Mouse (Mus musculus) MEL (cell line): Measurements from ENCODE around the gene Pitpnc1.

Experiments used
- CHD2 ChIP-seq: IDR thresholded peaks from 2 replicates; pipeline ENCODE4 v1.6.1; 2011; ENCODE audit warnings: low read length, improper control_type of control experiment
- CTCF ChIP-seq, 3 experiments: IDR thresholded peaks in 2 of 3; conservative IDR thresholded peaks in 1 of 3; 2 replicates each; pipeline ENCODE4 v1.5.1; 2011 to 2012; ENCODE audit warnings: low read length in 3 of 3, low read depth in 2 of 3, mild to moderate bottlenecking in 2 of 3, improper control_type of control experiment in 1 of 3, inconsistent platforms in 1 of 3, mixed read lengths in 1 of 3, moderate library complexity in 1 of 3; ENCODE audit not compliant: control insufficient read depth in 1 of 3, insufficient read depth in 1 of 3, poor library complexity in 1 of 3, severe bottlenecking in 1 of 3
- EP300 ChIP-seq, 2 experiments: IDR thresholded peaks; 2 replicates each; pipeline ENCODE4 v1.6.1; 2011; ENCODE audit warnings: improper control_type of control experiment in 2 of 2, low read length in 2 of 2, low read depth in 1 of 2, mild to moderate bottlenecking in 1 of 2
- ETS1 ChIP-seq: IDR thresholded peaks from 2 replicates; pipeline ENCODE4 v1.6.1; 2012; ENCODE audit warnings: low read depth, mild to moderate bottlenecking, inconsistent platforms, low read length, improper control_type of control experiment, moderate library complexity
- HCFC1 ChIP-seq: IDR thresholded peaks from 2 replicates; pipeline ENCODE4 v1.6.1; 2012; ENCODE audit warnings: low read depth, mild to moderate bottlenecking, inconsistent platforms, low read length, improper control_type of control experiment, moderate library complexity
- MAZ ChIP-seq: IDR thresholded peaks from 2 replicates; pipeline ENCODE4 v1.6.1; 2012; ENCODE audit warnings: low read depth, mild to moderate bottlenecking, inconsistent platforms, low read length, improper control_type of control experiment
- POLR2A ChIP-seq, 2 experiments: IDR thresholded peaks; 2 replicates each; pipeline ENCODE4 v1.6.1; 2011 to 2012; ENCODE audit warnings: low read length in 2 of 2, mild to moderate bottlenecking in 2 of 2, control low read depth in 1 of 2, improper control_type of control experiment in 1 of 2, low read depth in 1 of 2, moderate library complexity in 1 of 2; ENCODE audit not compliant: control insufficient read depth in 1 of 2, insufficient read depth in 1 of 2, poor library complexity in 1 of 2
- POLR2AphosphoS2 ChIP-seq: IDR thresholded peaks from 2 replicates; pipeline ENCODE4 v1.6.1; 2011; ENCODE audit warnings: low read length, improper control_type of control experiment
- TBP ChIP-seq: IDR thresholded peaks from 2 replicates; pipeline ENCODE4 v1.8.0; 2011; ENCODE audit warnings: low read depth, low read length, improper control_type of control experiment
- USF1 ChIP-seq: IDR thresholded peaks from 2 replicates; pipeline ENCODE4 v1.6.1; 2014; ENCODE audit warnings: low read depth, mild to moderate bottlenecking, inconsistent platforms, low read length, improper control_type of control experiment, moderate library complexity
- USF2 ChIP-seq, 2 experiments: IDR thresholded peaks; 2 replicates each; pipeline ENCODE4 v1.6.1; 2011 to 2012; ENCODE audit warnings: improper control_type of control experiment in 2 of 2, low read length in 2 of 2, borderline replicate concordance in 1 of 2, inconsistent platforms in 1 of 2, low read depth in 1 of 2, mild to moderate bottlenecking in 1 of 2; ENCODE audit not compliant: insufficient read depth in 1 of 2
- ZKSCAN1 ChIP-seq: IDR thresholded peaks from 2 replicates; pipeline ENCODE4 v1.6.1; 2012; ENCODE audit warnings: low read depth, mild to moderate bottlenecking, inconsistent platforms, low read length, improper control_type of control experiment, moderate library complexity

GRCm38 (mm10) chr11:107411576-107411975 lies 58.9 kb downstream of the Pitpnc1 start:
- no peak for TF ChIP-seq EP300 (IDR thresholded peaks at IDR 0.05; ENCODE audit: low read depth in 1 of 2, low read length in 2 of 2)
- TF ChIP-seq USF2 (IDR thresholded peaks at IDR 0.05; ENCODE audit: borderline replicate concordance in 1 of 2, insufficient read depth in 1 of 2, low read depth in 1 of 2, low read length in 2 of 2) = no peak
- no peak for TF ChIP-seq CTCF (IDR thresholded peaks at IDR 0.05 in 2 of 3, conservative IDR thresholded peaks at IDR 0.05 in 1 of 3; ENCODE audit: control insufficient read depth in 1 of 3, insufficient read depth in 1 of 3, low read depth in 2 of 3, low read length in 3 of 3, poor library complexity in 1 of 3, severe bottlenecking in 1 of 3)
- no peak for TF ChIP-seq USF1
- TF ChIP-seq POLR2AphosphoS2 = no peak
- no peak for TF ChIP-seq POLR2A (IDR thresholded peaks at IDR 0.05; ENCODE audit: control insufficient read depth in 1 of 2, insufficient read depth in 1 of 2, low read depth in 1 of 2, low read length in 2 of 2, poor library complexity in 1 of 2)
- TF ChIP-seq TBP = no peak; the same call in 1 of the 2 replicates
- TF ChIP-seq ETS1 = no peak
- TF ChIP-seq HCFC1 = no peak
- TF ChIP-seq CHD2 = no peak
- TF ChIP-seq ZKSCAN1 = no peak
- no peak for TF ChIP-seq MAZ
